Comparison of ENCODE assay signal across 11 mouse cellular contexts in the genomic region with DNA sequence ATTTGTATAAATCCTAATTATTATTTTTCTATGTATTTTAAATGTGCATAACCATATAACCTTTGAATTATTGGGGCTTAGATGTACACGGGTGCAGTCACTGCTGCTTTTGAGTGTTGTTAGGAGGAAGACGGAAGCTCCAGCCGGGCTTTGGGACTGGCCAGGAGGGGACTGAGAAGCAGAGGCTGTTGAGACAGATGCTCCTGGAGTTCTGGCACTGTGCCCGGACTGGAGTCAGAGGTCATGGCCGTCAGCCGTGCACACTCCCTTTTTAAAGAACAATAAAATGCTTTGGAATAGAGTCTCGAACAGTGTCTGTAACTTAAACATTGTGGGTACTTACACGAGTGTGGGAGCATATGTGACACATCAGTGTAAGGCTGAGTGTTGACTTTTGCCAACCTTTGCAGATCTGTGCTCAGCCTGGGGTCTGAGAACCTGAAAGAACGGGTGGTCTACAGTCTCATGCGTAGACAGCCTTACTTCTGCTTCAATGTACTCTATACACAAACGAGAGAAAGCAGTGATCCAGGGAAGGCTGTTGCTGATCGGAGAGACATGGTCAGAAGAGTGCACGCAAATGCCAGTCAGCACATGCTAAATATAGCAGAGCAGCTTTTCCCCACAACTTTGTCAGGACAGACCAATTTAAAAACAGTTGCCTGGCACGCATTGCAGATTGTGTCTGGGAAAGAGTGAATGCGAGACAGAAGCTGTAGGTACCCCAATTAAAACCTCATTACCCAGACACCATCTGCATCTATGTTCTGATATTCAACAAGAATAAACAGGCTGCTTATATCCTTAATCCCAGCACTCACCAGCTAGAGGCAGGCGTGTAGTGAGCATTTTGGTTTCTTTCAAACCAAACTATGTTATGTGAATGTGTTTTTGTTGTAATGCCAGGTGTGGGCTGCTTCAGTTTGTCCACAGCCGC. TPM values are rescaled to one million over a fixed set of nuclear protein-coding genes. Genes with fewer than 3 reads are reported as not detected.
DNase-seq lines count a peak whose midpoint lies in the region; ATAC-seq and TF ChIP-seq lines count a peak whose summit lies in the region.
"Had no signal": no experiment of that assay in that cellular context is flagged by ENCODE, and none has a peak within 500 bp of the region (broad histone marks: within the 10 kb centered on the region; RNA-seq: fewer than 3 reads in every experiment).

No protein-coding gene starts in this region.

- no peaks in the 10 kb centered on the region for H3K27me3 ChIP-seq in lung, postnatal 0 days (replicated peaks; ENCODE audit: insufficient read depth, low read length)
- H3K27me3 ChIP-seq in heart, embryonic 11.5 days (ENCODE audit: control insufficient read depth, insufficient read depth, low read length) = peaks cover 4% of the 10 kb centered on the region
- H3K27me3 ChIP-seq in stomach, embryonic 15.5 days (replicated peaks) = no peaks in the 10 kb centered on the region; the same call in 1 of the 2 replicates

- intact Hi-C loops in gastrocnemius, postnatal 14 days (cut with DNase I; ENCODE audit: low total_unique reads) = no loop called here

- no peak overlapping the region for H3K4me2 ChIP-seq in lung, postnatal 0 days (replicated peaks; ENCODE audit: low read depth, low read length)
- H3K4me2 ChIP-seq in heart, embryonic 11.5 days = peak overlapping the region; percentile 21
- no peak overlapping the region for H3K4me2 ChIP-seq in stomach, embryonic 15.5 days

- TF ChIP-seq EP300 in lung, postnatal 0 days (IDR thresholded peaks at IDR 0.05) = no peak

- peak; percentile 49 for DNase-seq in gastrocnemius, postnatal 14 days
- DNase-seq in gastrocnemius, adult 18-20 months (ENCODE audit: low spot score) = no peak
- DNase-seq in lung, postnatal 0 days (ENCODE audit: low spot score) = peak; percentile 52
- DNase-seq in lung, postnatal 25 days (ENCODE audit: low spot score) = no peak
- no peak for DNase-seq in cerebellum, adult 11 months
- no peak for DNase-seq in embryo, embryonic 9.5 days (ENCODE audit: extremely low spot score)
- DNase-seq: thymus, adult 18-20 months had no signal

- H3K4me1 ChIP-seq in lung, postnatal 0 days (ENCODE audit: insufficient read depth, low read depth, low read length) = no peaks in the 10 kb centered on the region
- H3K4me1 ChIP-seq in heart, embryonic 11.5 days (ENCODE audit: control insufficient read depth, insufficient read depth, low read length) = peaks cover 11% of the 10 kb centered on the region
- H3K4me1 ChIP-seq in stomach, embryonic 15.5 days = peaks cover 7% of the 10 kb centered on the region; the same call in 1 of the 2 replicates

- H3K9me3 ChIP-seq in lung, postnatal 0 days (ENCODE audit: low read length) = no peaks in the 10 kb centered on the region
- no peaks in the 10 kb centered on the region for H3K9me3 ChIP-seq in heart, embryonic 11.5 days (replicated peaks; ENCODE audit: control insufficient read depth, low read length)
- no peaks in the 10 kb centered on the region for H3K9me3 ChIP-seq in stomach, embryonic 15.5 days

- TF ChIP-seq CTCF in lung, postnatal 0 days (IDR thresholded peaks at IDR 0.05) = no peak

- no peak overlapping the region for H3K27ac ChIP-seq in lung, postnatal 0 days (ENCODE audit: low read length)
- H3K27ac ChIP-seq in heart, embryonic 11.5 days (ENCODE audit: low read depth, low read length) = peak overlapping the region; percentile 86
- peak overlapping the region; percentile 40; the same call in 1 of the 2 replicates for H3K27ac ChIP-seq in stomach, embryonic 15.5 days
- H3K27ac ChIP-seq: liver, embryonic 14.5 days had no signal

- peak; percentile 54 for ATAC-seq in lung, postnatal 0 days
- ATAC-seq in heart, embryonic 11.5 days (replicated peaks; ENCODE audit: insufficient number of reproducible peaks, low FRiP score, low TSS enrichment) = no peak
- 0 out of 2 replicates have a peak, but pooled peaks have one; percentile 27 for ATAC-seq in stomach, embryonic 15.5 days (ENCODE audit: insufficient read depth, low FRiP score, low read depth)
- ATAC-seq: activated CD4-positive, CD25-positive, alpha-beta regulatory T cell, adult 4 months had no signal

- no peak overlapping the region for H3K9ac ChIP-seq in lung, postnatal 0 days (replicated peaks; ENCODE audit: low read depth)
- no peak overlapping the region for H3K9ac ChIP-seq in heart, embryonic 11.5 days (ENCODE audit: low read depth, low read length)
- no peak overlapping the region for H3K9ac ChIP-seq in stomach, embryonic 15.5 days
- H3K9ac ChIP-seq: liver, embryonic 14.5 days had no signal

- H3K36me3 ChIP-seq in lung, postnatal 0 days (ENCODE audit: insufficient read depth, low read length) = peaks cover 28% of the 10 kb centered on the region
- peaks cover 15% of the 10 kb centered on the region for H3K36me3 ChIP-seq in heart, embryonic 11.5 days (ENCODE audit: control insufficient read depth, insufficient read depth, low read length)
- H3K36me3 ChIP-seq in stomach, embryonic 15.5 days = peaks cover 35% of the 10 kb centered on the region

- H3K4me3 ChIP-seq in lung, postnatal 0 days (ENCODE audit: low read depth, low read length) = no peak overlapping the region
- no peak overlapping the region for H3K4me3 ChIP-seq in heart, embryonic 11.5 days (ENCODE audit: low read depth, low read length)
- no peak overlapping the region for H3K4me3 ChIP-seq in stomach, embryonic 15.5 days (replicated peaks)

- 41% methylated on average over 17 of the region's 17 CpGs for WGBS in lung, postnatal 0 days
- WGBS in heart, embryonic 11.5 days (ENCODE audit: insufficient replicate concordance) = 52% methylated on average over 17 of the region's 17 CpGs
- 48% methylated on average over 17 of the region's 17 CpGs for WGBS in stomach, embryonic 15.5 days

RNA-seq across cellular contexts. Expression of gene Syf2, which starts 6.8 kb away (rescaled TPM):
- 10 to 100 TPM; 34.1 to 39.6 TPM for total RNA-seq in gastrocnemius, postnatal 14 days (2021)
- 10 to 100 TPM; 43.3 to 43.9 TPM for total RNA-seq in gastrocnemius, adult 18-20 months (2021)
- 118 and 132 TPM in 2 replicates for polyA plus RNA-seq in lung, postnatal 0 days (2015; fragmentation: Nextera tagmentation; extraction: Ambion mirVana)
- polyA plus RNA-seq in heart, embryonic 11.5 days (2014; fragmentation: Nextera tagmentation; extraction: Ambion mirVana) = 59.5 and 61.5 TPM in 2 replicates
- polyA plus RNA-seq in stomach, embryonic 15.5 days (2015; fragmentation: Nextera tagmentation; extraction: Ambion mirVana) = 65.2 and 70.2 TPM in 2 replicates

RNA-seq across cellular contexts. Expression of gene Rsrp1, which starts 14.1 kb away (rescaled TPM):
- 100 to 1,000 TPM in 1 of 2 experiments, 10 to 100 TPM in 1; 76.9 to 163 TPM for total RNA-seq in gastrocnemius, postnatal 14 days (2021)
- 100 to 1,000 TPM; 149 to 155 TPM for total RNA-seq in gastrocnemius, adult 18-20 months (2021)
- 542 and 611 TPM in 2 replicates for polyA plus RNA-seq in lung, postnatal 0 days (2015; fragmentation: Nextera tagmentation; extraction: Ambion mirVana)
- 331 and 353 TPM in 2 replicates for polyA plus RNA-seq in heart, embryonic 11.5 days (2014; fragmentation: Nextera tagmentation; extraction: Ambion mirVana)
- 500 and 512 TPM in 2 replicates for polyA plus RNA-seq in stomach, embryonic 15.5 days (2015; fragmentation: Nextera tagmentation; extraction: Ambion mirVana)

RNA-seq across cellular contexts. Expression of gene Tmem50a, which starts 22.7 kb away (rescaled TPM):
- 10 to 100 TPM; 41.1 to 45.9 TPM for total RNA-seq in gastrocnemius, postnatal 14 days (2021)
- total RNA-seq in gastrocnemius, adult 18-20 months (2021) = 10 to 100 TPM; 29.9 to 31.9 TPM
- polyA plus RNA-seq in lung, postnatal 0 days (2015; fragmentation: Nextera tagmentation; extraction: Ambion mirVana) = 271 and 296 TPM in 2 replicates
- polyA plus RNA-seq in heart, embryonic 11.5 days (2014; fragmentation: Nextera tagmentation; extraction: Ambion mirVana) = 149 and 150 TPM in 2 replicates
- polyA plus RNA-seq in stomach, embryonic 15.5 days (2015; fragmentation: Nextera tagmentation; extraction: Ambion mirVana) = 167 and 170 TPM in 2 replicates

Comparison
In these comparisons a context has a peak if more than half of its experiments do, and no peak if none do; other contexts are left out.
1. DNase-seq: peak in gastrocnemius, postnatal 14 days (single experiment) and lung, postnatal 0 days (single experiment); none in gastrocnemius, adult 18-20 months (single experiment), lung, postnatal 25 days (single experiment), cerebellum, adult 11 months (single experiment) and embryo, embryonic 9.5 days (single experiment).